Mouse (Mus musculus) neural tube, embryonic 11.5 days (tissue): ENCODE results near the gene Rbpjl. TPM values are rescaled to one million over a fixed set of nuclear protein-coding genes. Genes with fewer than 3 reads are reported as not detected.

Source experiments
- ATAC-seq: fragments of 200-750 bp; cut with Nextera tagmentation; 2 replicates; pipeline ENCODE4 v1.8.0; 2017; ENCODE audit warnings: moderate number of reproducible peaks, mild to moderate bottlenecking, moderate TSS enrichment, moderate library complexity; ENCODE audit not compliant: insufficient read depth, low FRiP score, low TSS enrichment
- DNase-seq: peaks from one replicate; pipeline ENCODE4 v3.0.0-alpha.2; 2015; ENCODE audit warnings: low spot score
- H3K27ac ChIP-seq: fragments of 300-500 bp; sonication (generic); 2 replicates; pipeline ENCODE4 v1.5.1; 2014; ENCODE audit warnings: low read depth, mild to moderate bottlenecking, low read length
- H3K27me3 ChIP-seq: fragments of 300-500 bp; sonication (generic); 2 replicates; pipeline ENCODE4 v1.6.1; 2014; ENCODE audit warnings: mild to moderate bottlenecking, low read length, mixed read lengths; ENCODE audit not compliant: control insufficient read depth, insufficient read depth
- H3K36me3 ChIP-seq: fragments of 300-500 bp; sonication (generic); 2 replicates; pipeline ENCODE4 v1.6.1; 2014; ENCODE audit warnings: mild to moderate bottlenecking, low read length, moderate library complexity, mixed read lengths; ENCODE audit not compliant: control insufficient read depth, insufficient read depth
- H3K4me1 ChIP-seq: fragments of 300-500 bp; sonication (generic); 2 replicates; pipeline ENCODE4 v1.6.1; 2014; ENCODE audit warnings: low read length, mixed read lengths; ENCODE audit not compliant: control insufficient read depth, insufficient read depth
- H3K4me2 ChIP-seq: fragments of 300-500 bp; sonication (generic); 2 replicates; pipeline ENCODE4 v1.6.1; 2014; ENCODE audit warnings: low read depth, mild to moderate bottlenecking, moderate library complexity
- H3K4me3 ChIP-seq: fragments of 300-500 bp; sonication (generic); 2 replicates; pipeline ENCODE4 v1.5.1; 2014; ENCODE audit warnings: low read depth, low read length
- H3K9ac ChIP-seq: fragments of 300-500 bp; sonication (generic); 2 replicates; pipeline ENCODE4 v1.6.1; 2014; ENCODE audit warnings: mild to moderate bottlenecking, low read length
- H3K9me3 ChIP-seq: fragments of 300-500 bp; sonication (generic); 2 replicates; pipeline ENCODE4 v1.6.1; 2016; ENCODE audit warnings: low read length; ENCODE audit not compliant: control insufficient read depth
- WGBS: fragments of 180-500 bp; shearing (Covaris S2); extraction: QIAGEN DNeasy Blood & Tissue Kit; methylation state at CpG from one replicate; pipeline ENCODE4 v1.1.7; 2014; 5-methylcytosine and 5-hydroxymethylcytosine counted together
- polyA plus RNA-seq: library from polyadenylated mRNA; unstranded; fragments of >200 nt; fragmentation: Nextera tagmentation; extraction: Ambion mirVana; gene quantifications from 2 replicates; pipeline ENCODE4 v1.2.1, GENCODE M21; 2014

Rbpjl gene
- polyA plus RNA-seq, 1 experiment from 2014 or later, result not detected

GRCm38 (mm10) chr2:164430697-164431096, 27.8 kb downstream of the Rbpjl start:
- H3K9ac ChIP-seq, result no peak overlapping the region
- no peaks in the 10 kb centered on the region for H3K9me3 ChIP-seq
- no peak overlapping the region for H3K4me2 ChIP-seq
- 18% methylated on average over 7 of the region's 7 CpGs for WGBS
- DNase-seq (no peak), ATAC-seq (no peak)
- H3K27ac ChIP-seq, result no peak overlapping the region
- no peak overlapping the region for H3K4me3 ChIP-seq
- H3K4me1 ChIP-seq, result no peaks in the 10 kb centered on the region
- peaks cover 3% of the 10 kb centered on the region; the same call in 1 of the 2 replicates for H3K27me3 ChIP-seq
- no peaks in the 10 kb centered on the region for H3K36me3 ChIP-seq

DNA sequence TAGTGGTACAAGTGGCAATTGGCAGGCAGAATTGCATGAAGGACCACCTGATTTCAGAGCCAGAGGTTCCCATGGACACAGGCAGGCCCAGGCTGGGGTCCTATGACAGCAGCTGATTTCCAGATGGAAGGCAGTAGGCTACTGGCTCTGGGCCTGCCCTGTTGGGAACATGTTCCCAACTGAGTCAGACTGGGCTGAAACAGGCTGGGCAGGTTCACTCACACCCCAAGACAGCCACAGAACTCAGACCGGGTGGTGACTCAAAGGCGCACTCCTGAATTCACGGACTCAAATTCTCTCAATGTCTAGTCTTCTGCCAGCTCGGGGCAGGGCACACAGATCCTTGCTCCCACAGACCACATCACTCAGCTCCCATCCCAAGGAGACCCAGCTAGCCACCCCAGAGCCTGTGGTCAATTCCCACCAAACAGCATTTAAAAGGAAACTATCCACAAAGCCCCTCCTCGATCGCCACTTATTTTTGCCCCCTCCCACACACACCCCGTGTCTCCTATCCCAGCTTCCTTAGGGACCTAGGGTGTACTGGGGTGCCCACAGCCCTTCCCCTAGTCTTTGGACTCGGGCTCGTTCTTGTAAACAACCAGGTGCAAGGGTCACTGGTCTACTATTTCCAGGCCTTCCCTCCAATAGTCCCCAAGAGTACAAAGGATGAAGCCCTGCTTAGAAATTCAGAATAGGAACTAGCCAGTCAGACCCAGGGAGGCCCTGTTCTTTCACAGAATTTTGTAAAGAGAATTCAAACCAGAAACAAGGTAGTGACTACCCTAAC, 28.9 kb downstream of the Rbpjl start:
- Histone ChIP-seq H3K27ac (no peak overlapping the region), H3K4me1 (no peaks in the 10 kb centered on the region), H3K4me2 (no peak overlapping the region), H3K36me3 (no peaks in the 10 kb centered on the region), H3K4me3 (no peak overlapping the region), H3K9ac (no peak overlapping the region), H3K9me3 (no peaks in the 10 kb centered on the region), H3K27me3 (peaks cover 3% of the 10 kb centered on the region; the same call in 1 of the 2 replicates)
- ATAC-seq (no peak), DNase-seq (no peak)
- 66% methylated on average over 9 of the region's 9 CpGs for WGBS

- Histone ChIP-seq H3K27me3 (peaks cover 3% of the 10 kb centered on the region; the same call in 1 of the 2 replicates), H3K4me2 (no peak overlapping the region), H3K4me3 (no peak overlapping the region), H3K9ac (no peak overlapping the region), H3K4me1 (no peaks in the 10 kb centered on the region), H3K27ac (no peak overlapping the region), H3K9me3 (no peaks in the 10 kb centered on the region), H3K36me3 (no peaks in the 10 kb centered on the region)
- DNase-seq (no peak), ATAC-seq (no peak)
- WGBS, result 38% methylated on average over 22 of the region's 22 CpGs
Observed at GRCm38 (mm10) chr2:164432541-164433191, 29.7 kb downstream of the Rbpjl start.

DNA sequence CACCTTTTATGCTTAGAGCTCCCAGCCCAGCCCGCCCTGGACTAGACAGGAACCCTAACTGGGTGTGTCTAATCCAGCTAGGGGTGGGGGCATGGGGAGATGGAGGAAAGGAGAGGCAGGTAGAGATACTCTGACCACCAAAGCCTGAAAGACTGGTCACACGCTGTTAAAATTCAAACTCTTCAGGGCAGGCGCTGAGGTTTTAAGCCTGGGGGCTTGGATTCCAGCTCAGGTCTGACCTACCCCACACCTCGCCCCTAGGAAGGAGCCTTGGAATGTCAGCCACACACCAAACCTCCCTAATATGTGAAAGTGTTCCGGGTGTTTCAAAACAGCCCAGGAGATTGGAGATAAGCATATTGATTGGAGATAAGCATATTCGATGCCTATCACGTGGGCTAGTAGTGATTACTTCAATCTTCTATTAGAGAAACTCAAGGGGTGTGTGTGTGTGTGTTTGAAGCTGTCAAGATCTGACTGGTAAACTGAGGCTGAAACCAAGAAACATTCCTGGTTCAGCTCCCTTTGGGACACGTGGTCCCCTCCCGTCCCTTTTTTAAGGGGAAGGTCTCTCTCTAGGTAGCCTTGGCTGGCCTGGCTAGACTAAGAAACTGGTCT, 30.4 kb downstream of the Rbpjl start:
- no peak overlapping the region for H3K4me2 ChIP-seq
- 81% methylated on average over 9 of the region's 9 CpGs for WGBS
- H3K27me3 ChIP-seq, result peaks cover 3% of the 10 kb centered on the region; the same call in 1 of the 2 replicates
- no peak overlapping the region for H3K9ac ChIP-seq
- H3K27ac ChIP-seq, result no peak overlapping the region
- H3K4me3 ChIP-seq, result no peak overlapping the region
- ATAC-seq, result no peak
- no peaks in the 10 kb centered on the region for H3K9me3 ChIP-seq
- no peak for DNase-seq
- H3K36me3 ChIP-seq, result no peaks in the 10 kb centered on the region
- no peaks in the 10 kb centered on the region for H3K4me1 ChIP-seq

DNA sequence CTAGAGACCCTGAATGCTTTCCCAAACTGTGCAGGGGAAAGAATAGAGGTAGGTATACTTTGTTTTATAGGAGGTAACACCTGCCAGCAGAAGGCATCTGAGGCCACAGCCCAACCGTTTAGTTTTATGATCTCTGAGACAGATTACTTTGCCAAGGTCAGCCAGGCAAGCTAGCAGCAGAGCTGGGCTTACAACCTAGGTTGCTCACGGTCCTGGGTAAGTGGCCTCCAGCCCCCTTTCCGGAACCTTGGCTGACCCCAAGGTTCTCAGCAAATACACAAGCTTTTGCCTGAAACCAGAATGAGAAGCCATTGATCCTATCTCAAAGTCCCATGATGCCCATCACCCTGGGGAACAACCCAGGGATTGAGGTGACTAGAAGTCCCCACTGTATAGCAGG, 31.7 kb downstream of the Rbpjl start:
- Histone ChIP-seq H3K36me3 (no peaks in the 10 kb centered on the region), H3K4me2 (no peak overlapping the region), H3K4me1 (no peaks in the 10 kb centered on the region), H3K9ac (no peak overlapping the region), H3K27ac (no peak overlapping the region), H3K9me3 (no peaks in the 10 kb centered on the region), H3K27me3 (no peaks in the 10 kb centered on the region; the same call in 1 of the 2 replicates), H3K4me3 (no peak overlapping the region)
- DNase-seq (no peak), ATAC-seq (no peak)
- WGBS, result 71% methylated on average over 3 of the region's 3 CpGs

GRCm38 (mm10) chr2:164435216-164436090, 32.5 kb downstream of the Rbpjl start:
- Histone ChIP-seq H3K27me3 (no peaks in the 10 kb centered on the region), H3K9ac (no peak overlapping the region), H3K4me2 (no peak overlapping the region), H3K4me3 (no peak overlapping the region), H3K36me3 (no peaks in the 10 kb centered on the region), H3K4me1 (no peaks in the 10 kb centered on the region), H3K9me3 (no peaks in the 10 kb centered on the region), H3K27ac (no peak overlapping the region)
- 52% methylated on average over 5 of the region's 5 CpGs for WGBS
- ATAC-seq (no peak), DNase-seq (no peak)

DNA sequence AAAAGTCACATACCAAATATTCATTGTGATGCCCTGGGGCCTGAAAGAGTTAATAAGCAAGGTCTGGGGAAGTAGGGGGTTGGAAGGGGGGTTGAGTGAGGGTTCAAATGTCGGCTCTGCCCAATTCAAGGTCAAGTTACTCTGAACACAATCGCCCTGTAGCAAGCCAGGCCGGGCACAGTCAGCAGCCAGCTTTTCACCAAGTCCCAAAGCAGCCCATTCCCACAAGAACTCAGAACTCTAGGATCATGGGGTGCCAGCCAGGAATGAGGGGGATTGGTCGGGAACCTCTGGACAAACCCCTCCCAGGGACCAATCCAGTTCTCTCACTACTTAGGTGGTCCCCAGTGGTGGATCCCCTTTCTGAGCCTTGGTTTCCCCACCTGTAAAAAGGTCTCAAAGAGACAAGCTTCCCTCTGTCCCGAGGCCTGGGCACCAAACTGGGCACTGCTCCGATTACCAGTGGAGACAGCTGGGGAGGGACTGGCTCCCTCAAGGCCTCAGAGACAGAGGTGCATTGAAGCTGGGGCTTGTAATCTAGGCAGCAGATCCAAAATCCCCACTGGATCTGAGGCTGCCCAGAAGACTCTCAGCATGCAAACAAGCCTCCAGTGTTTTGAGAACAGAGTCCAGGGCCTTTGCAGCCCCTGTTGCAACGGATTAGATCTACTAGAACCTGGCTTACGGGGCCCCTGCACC, 33.4 kb downstream of the Rbpjl start:
- Histone ChIP-seq H3K4me1 (0 out of 2 replicates have a peak, but pooled peaks cover 2% of the 10 kb centered on the region), H3K27ac (no peak overlapping the region), H3K36me3 (no peaks in the 10 kb centered on the region), H3K4me3 (no peak overlapping the region), H3K27me3 (no peaks in the 10 kb centered on the region), H3K9me3 (no peaks in the 10 kb centered on the region), H3K9ac (no peak overlapping the region), H3K4me2 (no peak overlapping the region)
- WGBS, result 24% methylated on average over 8 of the region's 8 CpGs
- no peak for DNase-seq
- ATAC-seq, result no peak

DNA sequence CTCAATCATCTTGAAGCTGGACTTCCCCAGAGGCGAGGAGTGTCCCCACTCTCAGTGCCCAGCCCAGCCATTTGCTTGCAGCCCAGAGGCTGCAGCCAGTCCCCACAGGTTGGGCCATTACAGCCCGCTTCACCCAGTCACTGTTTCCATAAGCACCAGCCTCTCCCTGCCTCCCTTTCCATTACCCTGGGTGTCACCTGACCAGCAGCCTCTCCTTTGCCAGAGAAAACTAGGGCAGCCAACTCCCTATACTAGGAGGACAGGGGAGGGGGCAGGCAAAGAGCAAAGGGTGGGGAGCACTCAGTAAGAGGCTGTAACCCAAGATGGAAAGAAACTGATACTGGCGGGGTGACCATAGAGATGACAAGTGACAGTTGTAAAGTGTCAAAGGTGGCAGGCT, 34.0 kb downstream of the Rbpjl start:
- no peak for DNase-seq
- no peak overlapping the region for H3K27ac ChIP-seq
- H3K9ac ChIP-seq, result no peak overlapping the region
- H3K4me3 ChIP-seq, result no peak overlapping the region
- 0 out of 2 replicates have a peak, but pooled peaks cover 6% of the 10 kb centered on the region for H3K4me1 ChIP-seq
- H3K27me3 ChIP-seq, result peaks cover 3% of the 10 kb centered on the region
- 38% methylated on average over 3 of the region's 3 CpGs for WGBS
- no peaks in the 10 kb centered on the region for H3K9me3 ChIP-seq
- no peaks in the 10 kb centered on the region for H3K36me3 ChIP-seq
- no peak overlapping the region for H3K4me2 ChIP-seq
- ATAC-seq, result no peak
